Mouse (Mus musculus): ENCODE results near the gene Hoxa3. TPM values are rescaled to one million over a fixed set of nuclear protein-coding genes. Genes with fewer than 3 reads are reported as not detected.

Gene Hoxa3
- polyA plus RNA-seq, 1 experiment from 2014 or later: not detected

DNA sequence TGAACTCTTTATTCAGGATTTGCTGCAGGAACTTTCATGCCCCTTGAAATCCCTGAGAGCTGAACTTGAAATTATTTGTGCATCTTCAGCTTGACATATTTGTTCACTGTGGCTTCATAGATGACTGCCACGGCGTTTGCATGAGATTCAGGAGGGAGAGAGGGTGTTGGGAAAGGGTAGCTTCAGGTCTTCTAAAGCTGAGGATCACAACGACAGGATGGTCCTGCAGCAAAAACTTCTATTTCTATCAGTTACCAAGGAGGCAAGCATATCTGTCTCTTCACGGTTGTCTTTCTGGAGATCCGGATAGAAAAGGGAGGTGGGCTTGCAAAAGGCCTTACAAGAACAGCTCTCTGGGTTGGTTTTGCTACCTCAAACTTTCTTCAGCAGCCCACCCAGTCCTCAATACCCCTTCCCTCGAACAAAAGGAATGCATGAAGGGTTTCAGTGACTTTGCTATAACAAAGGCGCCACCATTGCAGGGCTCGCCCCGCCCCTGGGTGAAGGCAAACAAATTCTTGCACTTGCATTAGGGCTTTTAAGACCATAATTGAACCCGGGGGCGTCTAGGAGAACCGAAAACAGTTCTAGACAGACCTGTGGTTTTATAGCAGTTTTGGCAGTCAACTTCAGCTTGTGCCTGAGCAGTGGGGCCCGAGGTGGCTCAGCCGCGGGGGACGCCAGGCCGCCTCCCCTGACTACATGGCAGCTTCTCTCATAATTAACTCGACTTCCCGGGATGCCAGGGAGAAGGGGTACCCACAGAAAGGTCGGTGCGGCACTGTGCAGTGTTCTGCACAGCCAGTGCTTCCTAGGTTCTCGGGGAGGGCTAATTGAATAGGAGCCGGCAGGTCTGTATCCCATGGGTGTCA lies 34.9 kb upstream of the Hoxa3 start:
- Histone ChIP-seq H3K27me3 (replicated peaks; ENCODE audit: control insufficient read depth, insufficient read depth, low read length) (peaks cover 98% of the 10 kb centered on the region), H3K4me2 (ENCODE audit: low read length) (no peak overlapping the region), H3K4me3 (ENCODE audit: low read depth, low read length) (no peak overlapping the region), H3K27ac (ENCODE audit: low read depth, low read length) (no peak overlapping the region), H3K9me3 (replicated peaks; ENCODE audit: control insufficient read depth, low read length) (no peaks in the 10 kb centered on the region), H3K4me1 (ENCODE audit: control insufficient read depth, insufficient read depth, low read length) (no peaks in the 10 kb centered on the region), H3K9ac (ENCODE audit: low read length) (no peak overlapping the region), H3K36me3 (ENCODE audit: control insufficient read depth, insufficient read depth, low read length) (no peaks in the 10 kb centered on the region)
- DNase-seq (ENCODE audit: low spot score) (no peak), ATAC-seq (no peak)
- 1% methylated on average over 23 of the region's 23 CpGs for WGBS

DNA sequence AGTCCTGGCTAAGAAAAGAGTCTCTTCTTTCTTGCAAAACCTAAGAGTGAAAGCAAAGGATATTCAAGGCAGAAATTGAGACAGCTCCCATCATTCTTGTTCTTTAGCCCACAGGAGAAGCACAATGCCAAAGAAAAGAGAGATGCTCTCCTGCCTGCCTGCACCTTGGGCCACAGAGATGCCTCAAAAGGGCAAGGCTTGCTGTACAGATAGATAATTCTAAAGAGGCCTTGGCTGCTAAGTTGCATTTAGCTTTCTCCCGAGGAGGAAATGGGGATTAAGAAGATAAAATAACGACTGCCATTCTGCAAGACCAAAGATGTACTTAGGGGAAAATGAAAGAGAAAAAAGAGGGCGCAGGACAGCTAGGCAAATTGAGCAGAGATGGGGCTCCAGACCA lies 33.8 kb upstream of the Hoxa3 start:
- ATAC-seq (no peak), DNase-seq (ENCODE audit: low spot score) (no peak)
- 4% methylated on average over 3 of the region's 3 CpGs for WGBS
- no peaks in the 10 kb centered on the region for H3K9me3 ChIP-seq (replicated peaks; ENCODE audit: control insufficient read depth, low read length)
- H3K4me2 ChIP-seq (ENCODE audit: low read length): no peak overlapping the region
- H3K27ac ChIP-seq (ENCODE audit: low read depth, low read length): no peak overlapping the region
- no peaks in the 10 kb centered on the region for H3K36me3 ChIP-seq (ENCODE audit: control insufficient read depth, insufficient read depth, low read length)
- H3K4me1 ChIP-seq (ENCODE audit: control insufficient read depth, insufficient read depth, low read length): no peaks in the 10 kb centered on the region
- H3K9ac ChIP-seq (ENCODE audit: low read length): no peak overlapping the region
- no peak overlapping the region for H3K4me3 ChIP-seq (ENCODE audit: low read depth, low read length)
- H3K27me3 ChIP-seq (replicated peaks; ENCODE audit: control insufficient read depth, insufficient read depth, low read length): peaks cover 98% of the 10 kb centered on the region

DNA sequence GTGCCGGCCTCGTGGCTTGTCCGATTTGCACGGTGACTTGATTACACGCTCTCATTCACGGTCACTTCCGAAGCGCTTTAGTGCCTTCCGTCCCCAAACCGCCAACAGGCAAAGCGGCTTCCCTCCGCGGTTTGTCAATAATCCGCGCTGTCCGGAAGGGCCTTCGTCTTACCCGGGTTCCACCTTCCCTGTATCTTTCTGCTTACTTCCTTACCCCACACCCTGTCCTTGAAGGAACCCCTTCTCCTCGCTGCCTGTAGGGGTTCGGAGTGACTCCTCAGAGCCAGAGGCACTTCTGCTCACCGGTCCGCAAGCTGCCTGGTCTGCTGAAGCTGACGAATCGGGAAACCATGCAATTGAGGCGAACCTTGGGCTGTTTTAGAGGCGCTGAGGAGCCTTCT lies 33.3 kb upstream of the Hoxa3 start:
- Histone ChIP-seq H3K36me3 (ENCODE audit: control insufficient read depth, insufficient read depth, low read length) (no peaks in the 10 kb centered on the region), H3K4me2 (ENCODE audit: low read length) (no peak overlapping the region), H3K4me3 (ENCODE audit: low read depth, low read length) (no peak overlapping the region), H3K9me3 (replicated peaks; ENCODE audit: control insufficient read depth, low read length) (no peaks in the 10 kb centered on the region), H3K27me3 (replicated peaks; ENCODE audit: control insufficient read depth, insufficient read depth, low read length) (peaks cover 98% of the 10 kb centered on the region), H3K4me1 (ENCODE audit: control insufficient read depth, insufficient read depth, low read length) (no peaks in the 10 kb centered on the region), H3K9ac (ENCODE audit: low read length) (no peak overlapping the region), H3K27ac (ENCODE audit: low read depth, low read length) (no peak overlapping the region)
- DNase-seq (ENCODE audit: low spot score) (no peak), ATAC-seq (no peak)
- 0% methylated on average over 26 of the region's 26 CpGs for WGBS

DNA sequence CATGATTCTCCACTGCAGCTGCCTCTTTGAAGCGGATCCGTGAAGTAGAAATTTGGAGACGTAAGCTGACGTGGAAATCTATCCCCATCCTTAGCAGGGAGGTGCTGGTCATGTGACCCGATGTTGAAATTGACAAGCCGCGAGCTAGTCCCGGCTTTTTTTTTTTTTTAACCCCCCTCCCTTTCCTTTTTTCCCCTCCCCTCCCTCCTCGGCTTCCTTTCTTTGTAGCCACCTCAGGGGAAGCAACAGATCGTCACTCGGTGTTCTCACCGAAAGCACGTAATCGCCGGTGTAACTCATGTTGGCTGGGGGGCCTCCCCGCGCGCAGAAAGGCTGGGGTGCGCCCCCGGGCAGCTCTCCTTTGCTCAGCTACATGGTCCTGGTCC lies 32.6 kb upstream of the Hoxa3 start, which contains the start of gene Hoxa11:
Hoxa11 (minus strand) TSS at position 54 of the 386 bp plus-strand sequence.
- Histone ChIP-seq H3K36me3 (ENCODE audit: control insufficient read depth, insufficient read depth, low read length) (no peaks in the 10 kb centered on the region), H3K4me2 (ENCODE audit: low read length) (no peak within 1 kb of the TSS), H3K4me1 (ENCODE audit: control insufficient read depth, insufficient read depth, low read length) (no peaks in the 10 kb centered on the region), H3K4me3 (ENCODE audit: low read depth, low read length) (no peak within 1 kb of the TSS), H3K27me3 (replicated peaks; ENCODE audit: control insufficient read depth, insufficient read depth, low read length) (peaks cover 98% of the 10 kb centered on the region), H3K9ac (ENCODE audit: low read length) (no peak within 1 kb of the TSS), H3K9me3 (replicated peaks; ENCODE audit: control insufficient read depth, low read length) (no peaks in the 10 kb centered on the region), H3K27ac (ENCODE audit: low read depth, low read length) (no peak within 1 kb of the TSS)
- ATAC-seq (no peak), DNase-seq (ENCODE audit: low spot score) (no peak)
- WGBS: 2% methylated on average over 20 of the region's 20 CpGs

DNA sequence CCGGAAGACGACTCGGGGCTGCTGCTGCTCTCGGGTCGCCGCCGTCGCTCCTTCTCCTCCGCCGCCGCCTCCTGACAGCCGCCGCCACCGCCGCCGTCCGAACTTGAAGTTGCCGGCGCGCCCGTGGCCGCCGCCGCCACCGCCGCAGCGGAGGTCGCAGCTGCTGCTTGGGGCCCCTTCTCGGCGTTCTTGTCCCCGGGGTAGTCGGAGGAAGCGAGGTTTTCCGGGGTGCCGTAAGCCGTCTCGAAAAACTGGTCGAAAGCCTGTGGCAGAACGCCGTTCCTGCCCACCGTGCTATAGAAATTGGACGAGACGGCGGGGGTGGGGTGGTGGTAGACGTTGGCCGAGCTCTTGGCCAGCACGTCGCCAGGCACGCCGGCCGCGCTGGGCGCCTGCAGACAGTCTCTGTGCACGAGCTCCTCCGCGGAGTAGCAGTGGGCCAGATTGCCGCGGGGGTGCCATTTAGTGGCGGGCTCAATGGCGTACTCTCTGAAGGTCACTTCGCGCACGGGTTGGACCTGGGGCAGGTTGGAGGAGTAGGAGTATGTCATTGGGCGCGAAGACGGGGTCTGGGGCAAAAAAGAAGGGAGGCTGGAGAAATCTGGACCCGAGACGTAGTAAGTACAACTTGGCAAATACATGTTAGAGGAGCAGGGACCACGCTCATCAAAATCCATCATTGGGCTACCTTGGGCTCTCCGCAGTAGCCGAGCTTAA lies 32.1 kb upstream of the Hoxa3 start:
- no peak overlapping the region for H3K4me2 ChIP-seq (ENCODE audit: low read length)
- H3K9ac ChIP-seq (ENCODE audit: low read length): no peak overlapping the region
- H3K36me3 ChIP-seq (ENCODE audit: control insufficient read depth, insufficient read depth, low read length): no peaks in the 10 kb centered on the region
- ATAC-seq (no peak), DNase-seq (ENCODE audit: low spot score) (no peak)
- H3K27ac ChIP-seq (ENCODE audit: low read depth, low read length): no peak overlapping the region
- H3K4me1 ChIP-seq (ENCODE audit: control insufficient read depth, insufficient read depth, low read length): no peaks in the 10 kb centered on the region
- no peaks in the 10 kb centered on the region for H3K9me3 ChIP-seq (replicated peaks; ENCODE audit: control insufficient read depth, low read length)
- WGBS: under 1% methylated on average over 71 of the region's 71 CpGs
- no peak overlapping the region for H3K4me3 ChIP-seq (ENCODE audit: low read depth, low read length)
- H3K27me3 ChIP-seq (replicated peaks; ENCODE audit: control insufficient read depth, insufficient read depth, low read length): peaks cover 98% of the 10 kb centered on the region

DNA sequence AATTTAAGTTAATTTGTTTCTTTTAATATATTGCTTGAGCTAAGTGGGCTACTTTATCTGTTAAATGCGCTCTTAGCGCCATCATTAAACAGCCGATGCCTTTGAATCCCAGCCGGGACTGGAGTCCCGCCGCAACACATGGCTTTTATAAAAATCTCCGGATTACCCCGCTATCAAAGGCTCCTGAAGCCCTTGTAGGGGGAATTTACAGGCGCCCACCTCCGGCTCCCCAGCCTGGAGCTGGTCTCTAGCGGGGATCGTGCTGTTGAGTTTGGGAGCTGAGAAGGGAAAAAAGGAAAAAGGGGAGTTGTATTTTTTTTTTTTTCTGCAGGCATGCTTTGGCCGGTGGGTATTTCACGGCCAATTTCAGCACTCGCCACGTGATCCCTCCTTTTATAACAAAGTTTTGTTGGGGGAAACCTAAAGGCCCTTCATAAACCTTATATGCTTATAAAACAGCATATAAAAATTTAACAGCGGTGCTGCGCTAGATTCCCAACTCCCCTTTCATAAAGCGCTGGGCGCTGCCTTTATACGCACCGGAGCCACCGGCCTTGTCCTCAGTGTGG lies 31.4 kb upstream of the Hoxa3 start:
- H3K9ac ChIP-seq (ENCODE audit: low read length): no peak overlapping the region
- H3K9me3 ChIP-seq (replicated peaks; ENCODE audit: control insufficient read depth, low read length): no peaks in the 10 kb centered on the region
- no peak overlapping the region for H3K27ac ChIP-seq (ENCODE audit: low read depth, low read length)
- H3K36me3 ChIP-seq (ENCODE audit: control insufficient read depth, insufficient read depth, low read length): no peaks in the 10 kb centered on the region
- H3K27me3 ChIP-seq (replicated peaks; ENCODE audit: control insufficient read depth, insufficient read depth, low read length): peaks cover 98% of the 10 kb centered on the region
- DNase-seq (ENCODE audit: low spot score) (no peak), ATAC-seq (no peak)
- no peak overlapping the region for H3K4me2 ChIP-seq (ENCODE audit: low read length)
- no peaks in the 10 kb centered on the region for H3K4me1 ChIP-seq (ENCODE audit: control insufficient read depth, insufficient read depth, low read length)
- 2% methylated on average over 23 of the region's 23 CpGs for WGBS
- no peak overlapping the region for H3K4me3 ChIP-seq (ENCODE audit: low read depth, low read length)

DNA sequence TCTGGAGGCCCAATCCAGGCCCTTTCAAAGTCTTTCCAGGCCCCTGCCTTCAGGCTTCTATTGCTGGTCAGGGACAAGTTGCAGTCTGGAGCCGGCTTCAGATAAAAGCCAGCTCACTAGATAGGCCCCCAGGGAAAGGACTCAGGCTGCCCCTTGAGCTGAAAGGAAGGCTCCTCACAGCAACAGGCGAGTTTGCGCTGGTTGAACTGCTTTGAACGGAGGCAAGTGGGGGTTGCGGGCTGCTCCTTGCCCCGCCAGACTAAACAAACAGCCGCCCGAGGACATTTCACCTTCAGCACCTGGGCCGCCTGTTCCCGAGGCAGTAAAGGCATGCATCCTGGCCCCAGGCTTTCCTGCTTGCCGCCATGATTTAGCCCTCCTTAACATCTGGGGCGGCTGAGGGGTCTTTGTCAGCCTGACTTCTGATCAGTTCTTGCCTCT lies 30.6 kb upstream of the Hoxa3 start:
- Histone ChIP-seq H3K4me3 (ENCODE audit: low read depth, low read length) (no peak overlapping the region), H3K4me1 (ENCODE audit: control insufficient read depth, insufficient read depth, low read length) (no peaks in the 10 kb centered on the region), H3K27ac (ENCODE audit: low read depth, low read length) (no peak overlapping the region), H3K9ac (ENCODE audit: low read length) (no peak overlapping the region), H3K36me3 (ENCODE audit: control insufficient read depth, insufficient read depth, low read length) (no peaks in the 10 kb centered on the region), H3K9me3 (replicated peaks; ENCODE audit: control insufficient read depth, low read length) (no peaks in the 10 kb centered on the region), H3K27me3 (replicated peaks; ENCODE audit: control insufficient read depth, insufficient read depth, low read length) (peaks cover 96% of the 10 kb centered on the region), H3K4me2 (ENCODE audit: low read length) (no peak overlapping the region)
- ATAC-seq (no peak), DNase-seq (ENCODE audit: low spot score) (no peak)
- WGBS: under 1% methylated on average over 12 of the region's 12 CpGs

DNA sequence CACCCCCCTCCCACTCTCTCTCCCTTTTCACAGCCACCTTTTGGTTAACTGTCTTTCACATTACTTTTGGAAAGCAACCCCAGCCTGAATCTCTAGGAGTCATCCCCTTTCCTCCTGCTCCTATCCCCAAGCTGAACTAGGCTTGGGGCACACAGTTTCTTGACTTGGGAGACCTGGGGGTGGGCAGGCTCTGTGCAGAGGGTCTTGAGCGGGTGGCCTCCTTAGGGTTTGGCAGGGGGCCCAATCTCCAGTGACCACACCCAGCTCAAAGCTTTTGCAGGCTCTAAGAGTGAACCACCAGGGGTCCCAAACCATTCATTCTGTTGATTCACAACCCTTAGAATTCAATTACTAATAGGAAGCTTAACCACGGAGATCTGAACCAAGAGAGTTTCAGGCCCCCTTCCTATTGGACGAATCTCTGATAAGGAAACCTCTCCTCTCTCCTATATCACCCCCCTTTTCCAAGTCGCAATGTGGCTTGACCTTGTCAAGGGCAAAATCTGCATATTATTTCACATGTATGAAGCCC lies 29.7 kb upstream of the Hoxa3 start:
- no peak overlapping the region for H3K9ac ChIP-seq (ENCODE audit: low read length)
- H3K36me3 ChIP-seq (ENCODE audit: control insufficient read depth, insufficient read depth, low read length): no peaks in the 10 kb centered on the region
- WGBS: 3% methylated on average over 4 of the region's 4 CpGs
- H3K4me2 ChIP-seq (ENCODE audit: low read length): no peak overlapping the region
- no peak for ATAC-seq
- no peak overlapping the region for H3K4me3 ChIP-seq (ENCODE audit: low read depth, low read length)
- H3K4me1 ChIP-seq (ENCODE audit: control insufficient read depth, insufficient read depth, low read length): no peaks in the 10 kb centered on the region
- DNase-seq (ENCODE audit: low spot score): no peak
- no peak overlapping the region for H3K27ac ChIP-seq (ENCODE audit: low read depth, low read length)
- no peaks in the 10 kb centered on the region for H3K9me3 ChIP-seq (replicated peaks; ENCODE audit: control insufficient read depth, low read length)
- H3K27me3 ChIP-seq (replicated peaks; ENCODE audit: control insufficient read depth, insufficient read depth, low read length): peaks cover 96% of the 10 kb centered on the region

Measured in forebrain, embryonic 14.5 days (tissue).